Mouse (Mus musculus) limb, embryonic 12.5 days (tissue): ENCODE data around the gene Aire. TPM values are rescaled to one million over a fixed set of nuclear protein-coding genes. Genes with fewer than 3 reads are reported as not detected.
"Not testable (repeated sequence)": the region's sequence is repeated elsewhere in the genome, so short reads cannot be mapped to it uniquely, and the experiment has no call there.

Experiments used
- ATAC-seq: fragments of 200-750 bp; cut with Nextera tagmentation; 2 replicates; pipeline ENCODE4 v1.8.0; 2017; ENCODE audit warnings: low read depth, moderate TSS enrichment; ENCODE audit not compliant: insufficient number of reproducible peaks, insufficient read depth, low FRiP score, low TSS enrichment
- H3K27ac ChIP-seq: fragments of 300-500 bp; sonication (generic); 2 replicates; pipeline ENCODE4 v1.5.1; 2016; ENCODE audit warnings: mild to moderate bottlenecking, moderate library complexity
- H3K27me3 ChIP-seq: fragments of 300-500 bp; sonication (generic); 2 replicates; pipeline ENCODE4 v1.6.1; 2016; ENCODE audit warnings: mild to moderate bottlenecking, moderate library complexity
- H3K36me3 ChIP-seq: fragments of 300-500 bp; sonication (generic); 2 replicates; pipeline ENCODE4 v1.6.1; 2016; ENCODE audit warnings: mild to moderate bottlenecking, moderate library complexity
- H3K4me1 ChIP-seq: fragments of 300-500 bp; sonication (generic); replicated peaks from 2 replicates; pipeline ENCODE4 v1.6.1; 2016
- H3K4me2 ChIP-seq: fragments of 300-500 bp; sonication (generic); 2 replicates; pipeline ENCODE4 v1.6.1; 2016; ENCODE audit warnings: mild to moderate bottlenecking, moderate library complexity
- H3K4me3 ChIP-seq: fragments of 300-500 bp; sonication (generic); replicated peaks from 2 replicates; pipeline ENCODE4 v1.5.1; 2016; ENCODE audit warnings: mild to moderate bottlenecking
- H3K9ac ChIP-seq: fragments of 300-500 bp; sonication (generic); replicated peaks from 2 replicates; pipeline ENCODE4 v1.6.1; 2016; ENCODE audit warnings: mild to moderate bottlenecking, moderate library complexity
- H3K9me3 ChIP-seq: fragments of 300-500 bp; sonication (generic); 2 replicates; pipeline ENCODE4 v1.6.1; 2016; ENCODE audit warnings: mild to moderate bottlenecking, moderate library complexity
- WGBS: fragments of 180-500 bp; shearing (Covaris S2); methylation state at CpG from one replicate; pipeline ENCODE4 v1.1.7; 2016; 5-methylcytosine and 5-hydroxymethylcytosine counted together
- polyA plus RNA-seq: library from polyadenylated mRNA; unstranded; fragments of >200 nt; fragmentation: Nextera tagmentation; extraction: Ambion mirVana; gene quantifications from 2 replicates; pipeline ENCODE4 v1.2.1, GENCODE M21; 2016

Gene Aire
- polyA plus RNA-seq, 1 experiment from 2014 or later = 0.53 TPM

DNA sequence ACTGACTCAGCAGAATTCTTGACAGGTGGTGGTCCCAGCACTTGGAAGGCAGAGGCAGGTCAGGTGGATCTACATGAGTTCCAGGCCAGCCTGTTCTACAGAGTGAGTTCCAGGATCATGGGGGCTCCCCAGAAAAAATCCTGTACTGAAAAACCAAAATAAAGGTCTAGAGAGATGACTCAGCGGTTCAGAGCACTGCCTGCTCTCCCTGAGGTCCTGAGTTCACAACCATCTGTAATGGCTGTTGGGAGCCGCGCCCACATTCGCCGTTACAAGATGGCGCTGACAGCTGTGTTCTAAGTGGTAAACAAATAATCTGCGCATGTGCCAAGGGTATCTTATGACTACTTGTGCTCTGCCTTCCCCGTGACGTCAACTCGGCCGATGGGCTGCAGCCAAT, 23.4 kb downstream of the Aire start:
- not testable (repeated sequence) for H3K4me3 ChIP-seq, H3K9me3 ChIP-seq, ATAC-seq, H3K4me2 ChIP-seq, H3K36me3 ChIP-seq, H3K27ac ChIP-seq, H3K27me3 ChIP-seq, H3K4me1 ChIP-seq, H3K9ac ChIP-seq
- WGBS = 97% methylated on average over 7 of the region's 11 CpGs

DNA sequence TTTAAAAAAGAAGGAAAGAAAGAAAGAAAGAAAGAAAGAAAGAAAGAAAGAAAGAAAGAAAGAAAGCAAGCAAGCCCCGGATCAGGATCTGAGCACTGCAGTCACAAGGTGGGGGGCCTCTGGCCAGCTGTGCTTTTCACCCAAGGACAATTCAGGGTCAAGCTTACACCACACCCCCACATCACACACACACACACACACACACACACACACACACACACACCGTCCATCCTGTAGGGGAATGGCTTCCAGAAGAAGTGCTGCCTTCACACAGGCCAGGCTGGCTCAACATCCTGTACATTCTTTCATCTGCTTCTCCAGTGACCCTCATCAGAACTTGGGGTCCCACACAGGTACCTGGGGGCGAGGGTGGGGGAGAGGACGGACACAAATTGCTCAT, 24.1 kb downstream of the Aire start:
- peaks cover 3% of the 10 kb centered on the region; the same call in 1 of the 2 replicates for H3K27me3 ChIP-seq
- H3K9ac ChIP-seq = no peak overlapping the region
- WGBS = 86% methylated on average over 4 of the region's 4 CpGs
- H3K4me1 ChIP-seq = no peaks in the 10 kb centered on the region
- H3K27ac ChIP-seq = no peak overlapping the region
- H3K4me2 ChIP-seq = no peak overlapping the region
- no peak overlapping the region for H3K4me3 ChIP-seq
- no peak for ATAC-seq
- H3K9me3 ChIP-seq = peaks cover 8% of the 10 kb centered on the region; the same call in 1 of the 2 replicates
- no peaks in the 10 kb centered on the region for H3K36me3 ChIP-seq

DNA sequence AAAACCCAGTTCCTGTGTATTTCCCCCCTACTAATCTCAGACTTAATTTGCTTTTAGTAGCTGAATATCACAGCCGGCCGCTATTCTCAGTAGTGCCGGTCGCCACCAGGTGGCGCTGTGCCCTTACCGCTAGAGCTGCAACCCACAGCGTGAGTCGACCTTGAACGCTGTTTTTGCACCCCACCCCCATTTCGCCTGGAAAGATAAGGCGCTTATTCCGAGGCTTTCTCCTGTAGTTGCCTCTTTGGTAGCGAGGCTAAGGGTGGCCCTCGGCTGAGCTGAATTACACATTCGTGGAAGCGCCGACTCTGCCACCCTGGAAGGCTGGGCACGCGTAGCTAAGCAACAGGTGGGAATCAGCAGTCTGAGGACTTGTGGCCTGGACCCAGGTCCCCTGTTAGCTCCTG, 24.6 kb downstream of the Aire start:
- Histone ChIP-seq H3K27me3 (peaks cover 3% of the 10 kb centered on the region; the same call in 1 of the 2 replicates), H3K4me2 (peak overlapping the region; percentile 55), H3K36me3 (no peaks in the 10 kb centered on the region), H3K4me3 (peak overlapping the region; percentile 29), H3K4me1 (no peaks in the 10 kb centered on the region), H3K9me3 (peaks cover 8% of the 10 kb centered on the region; the same call in 1 of the 2 replicates), H3K27ac (no peak overlapping the region), H3K9ac (0 out of 2 replicates have a peak overlapping the region, but pooled peaks have one; percentile 12)
- WGBS = 21% methylated on average over 19 of the region's 19 CpGs
- ATAC-seq = peak; percentile 73

DNA sequence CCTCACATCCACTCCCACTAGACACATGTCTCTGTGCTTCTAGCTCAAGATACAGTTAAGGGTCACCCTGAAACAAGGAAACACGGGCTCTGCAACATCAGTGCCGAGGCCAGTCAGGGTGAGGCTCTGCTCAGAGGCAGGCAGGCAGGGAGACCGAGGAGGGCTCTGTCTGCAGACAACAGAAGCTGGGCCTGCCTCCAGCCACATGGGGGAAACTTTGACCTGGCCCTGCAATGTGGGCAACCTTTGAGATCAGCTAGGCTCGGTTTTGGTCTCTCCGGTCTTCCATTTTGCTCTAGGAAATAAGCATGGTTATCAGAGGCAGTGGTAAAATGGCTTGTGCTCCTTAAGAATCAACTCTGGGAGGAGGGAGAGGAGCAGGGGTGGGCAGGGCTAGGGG, 27.0 kb downstream of the Aire start:
- H3K36me3 ChIP-seq = no peaks in the 10 kb centered on the region
- H3K27me3 ChIP-seq = peaks cover 3% of the 10 kb centered on the region; the same call in 1 of the 2 replicates
- WGBS = 63% methylated on average over 5 of the region's 5 CpGs
- no peak overlapping the region for H3K4me3 ChIP-seq
- H3K9ac ChIP-seq = no peak overlapping the region
- H3K4me2 ChIP-seq = no peak overlapping the region
- H3K4me1 ChIP-seq = no peaks in the 10 kb centered on the region
- no peak overlapping the region for H3K27ac ChIP-seq
- peaks cover 8% of the 10 kb centered on the region; the same call in 1 of the 2 replicates for H3K9me3 ChIP-seq
- ATAC-seq = no peak

DNA sequence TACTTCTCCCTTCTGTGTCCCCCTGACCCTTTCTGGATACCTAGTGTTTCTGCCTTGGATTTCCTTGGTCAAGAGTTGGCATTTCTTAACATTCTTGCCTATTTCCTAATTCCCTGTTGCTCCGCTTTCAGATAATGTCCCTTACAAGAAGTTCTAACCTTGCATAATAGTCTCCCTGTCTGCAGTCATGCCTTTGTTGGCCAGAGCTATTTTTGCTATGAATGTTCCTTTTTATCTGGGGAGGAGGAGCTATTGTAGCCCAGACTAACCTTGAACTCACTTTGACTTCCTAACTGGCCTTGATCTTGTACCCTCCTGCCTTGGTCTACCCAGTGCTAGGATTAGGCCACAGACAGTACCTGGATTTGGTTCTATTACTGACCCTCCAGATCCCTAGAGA, 27.9 kb downstream of the Aire start:
- H3K27me3 ChIP-seq = peaks cover 3% of the 10 kb centered on the region; the same call in 1 of the 2 replicates
- peaks cover 8% of the 10 kb centered on the region; the same call in 1 of the 2 replicates for H3K9me3 ChIP-seq
- H3K4me2 ChIP-seq = no peak overlapping the region
- no peak overlapping the region for H3K27ac ChIP-seq
- H3K4me3 ChIP-seq = no peak overlapping the region
- ATAC-seq = no peak
- 0 out of 2 replicates have a peak, but pooled peaks cover 1% of the 10 kb centered on the region for H3K4me1 ChIP-seq
- WGBS = 94% methylated on average over 1 of the region's 1 CpGs
- no peaks in the 10 kb centered on the region for H3K36me3 ChIP-seq
- no peak overlapping the region for H3K9ac ChIP-seq

DNA sequence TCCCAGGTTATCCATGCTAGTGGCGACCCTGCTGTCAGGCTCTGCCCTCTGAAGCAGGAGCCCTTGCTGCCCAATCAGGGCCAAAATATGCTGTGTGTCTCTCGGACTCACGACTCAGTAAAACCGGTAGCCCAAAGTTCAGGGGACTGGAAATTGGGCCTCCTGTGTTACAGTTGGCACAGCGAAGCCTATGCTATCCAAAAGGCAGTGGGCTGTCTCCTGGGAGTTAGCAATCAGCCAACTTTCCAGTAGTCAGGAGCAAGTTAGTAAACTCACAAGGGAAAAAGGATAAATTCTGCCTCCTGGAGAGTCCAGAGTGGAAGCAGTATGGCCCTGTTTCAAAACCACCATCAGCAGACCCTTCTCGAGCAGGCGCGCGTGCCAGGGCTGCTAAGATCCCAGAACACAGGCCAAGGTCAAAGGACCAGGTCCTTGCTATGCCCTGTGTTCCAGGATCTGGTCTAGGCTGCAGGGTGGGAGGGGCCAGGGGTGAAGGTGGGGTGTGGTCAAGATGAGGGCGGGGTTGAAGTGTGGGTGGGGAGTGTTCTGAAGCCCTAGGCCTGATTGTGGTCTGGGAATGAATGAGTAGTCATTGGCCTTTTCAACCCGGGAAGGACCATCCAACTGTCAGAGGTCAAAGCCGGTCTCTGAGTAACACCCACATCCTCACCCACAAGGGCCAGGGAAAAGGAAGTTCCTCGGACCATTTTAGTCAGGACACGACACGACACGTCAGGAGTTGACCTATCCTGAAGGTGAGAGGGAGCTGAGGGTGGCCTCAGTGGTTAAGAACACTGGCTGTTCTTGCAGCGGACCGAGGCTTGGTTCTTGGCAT, 30.5 kb downstream of the Aire start:
- no peak for ATAC-seq
- Histone ChIP-seq H3K9me3 (peaks cover 8% of the 10 kb centered on the region; the same call in 1 of the 2 replicates), H3K27ac (no peak overlapping the region), H3K27me3 (peaks cover 3% of the 10 kb centered on the region; the same call in 1 of the 2 replicates), H3K36me3 (no peaks in the 10 kb centered on the region), H3K4me2 (no peak overlapping the region), H3K9ac (no peak overlapping the region), H3K4me3 (no peak overlapping the region), H3K4me1 (peaks cover 15% of the 10 kb centered on the region)
- WGBS = 94% methylated on average over 18 of the region's 18 CpGs

DNA sequence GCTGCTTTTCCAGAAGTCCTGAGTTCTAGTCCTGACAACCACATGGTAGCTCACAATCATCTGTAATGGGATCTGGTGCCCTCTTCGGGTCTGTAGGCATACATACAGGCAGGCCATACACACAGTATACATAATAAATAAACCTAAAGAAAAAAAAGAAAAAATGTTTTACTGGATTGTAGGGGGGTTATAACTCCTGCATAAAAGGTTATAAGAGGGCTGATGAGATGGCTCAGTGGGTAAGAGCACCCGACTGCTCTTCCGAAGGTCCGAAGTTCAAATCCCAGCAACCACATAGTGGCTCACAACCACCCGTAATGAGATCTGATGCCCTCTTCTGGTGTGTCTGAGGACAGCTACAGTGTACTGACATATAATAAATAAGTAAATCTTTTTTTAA, 32.3 kb downstream of the Aire start:
- H3K27me3 ChIP-seq, H3K27ac ChIP-seq, H3K4me2 ChIP-seq, H3K9ac ChIP-seq, H3K36me3 ChIP-seq, ATAC-seq, H3K4me3 ChIP-seq, H3K9me3 ChIP-seq: not testable (repeated sequence)
- WGBS = 94% methylated on average over 5 of the region's 5 CpGs
- H3K4me1 ChIP-seq = peaks cover 32% of the 10 kb centered on the region

DNA sequence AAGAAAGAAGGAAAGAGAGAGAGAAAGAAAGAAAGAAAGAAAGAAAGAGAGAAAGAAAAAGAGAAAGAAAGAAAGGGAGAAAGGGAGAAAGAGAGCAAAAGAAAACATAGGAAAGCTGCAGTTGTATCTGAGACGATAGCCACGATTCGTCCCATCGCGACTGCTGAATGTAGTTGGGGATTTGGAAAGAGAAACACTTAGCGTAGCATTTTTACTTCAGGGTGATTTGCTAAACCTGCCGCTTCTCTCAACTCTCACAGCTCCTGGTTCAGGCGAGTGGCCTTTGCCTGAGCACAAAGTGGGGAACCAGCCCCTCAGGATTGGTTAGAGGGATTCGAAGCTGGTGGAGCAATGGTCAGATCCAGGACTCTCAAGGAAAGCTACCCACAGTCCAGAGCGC, 33.1 kb downstream of the Aire start:
- Histone ChIP-seq H3K4me2 (peak overlapping the region; percentile 88), H3K9ac (peak overlapping the region; percentile 1; the same call in 1 of the 2 replicates), H3K27ac (peak overlapping the region; percentile 46; the same call in 1 of the 2 replicates), H3K36me3 (peaks cover 3% of the 10 kb centered on the region; the same call in 1 of the 2 replicates), H3K27me3 (no peaks in the 10 kb centered on the region), H3K9me3 (peaks cover 8% of the 10 kb centered on the region; the same call in 1 of the 2 replicates), H3K4me3 (0 out of 2 replicates have a peak overlapping the region, but pooled peaks have one; percentile 3), H3K4me1 (peaks cover 37% of the 10 kb centered on the region)
- ATAC-seq = no peak
- 21% methylated on average over 10 of the region's 10 CpGs for WGBS

DNA sequence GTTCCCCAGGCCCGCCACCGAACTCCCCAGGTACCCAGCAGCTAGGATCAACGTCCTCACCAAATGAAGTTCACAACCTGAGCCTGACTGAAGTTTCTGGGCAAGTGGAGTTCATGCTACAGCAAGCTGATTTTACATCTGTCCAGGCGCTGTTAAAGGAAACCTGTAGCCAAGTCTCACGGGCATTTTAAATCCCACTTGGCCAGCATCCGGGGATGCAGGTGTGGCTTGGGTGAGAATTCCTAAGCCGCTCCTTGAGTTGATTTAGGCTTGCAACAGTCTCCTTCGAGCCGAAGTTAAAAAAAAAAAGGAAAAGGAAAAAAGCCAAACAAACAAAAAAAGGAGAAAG, 33.5 kb downstream of the Aire start, which contains the start of gene Pfkl:
Gene Pfkl (minus strand): TSS at position 139 of the 349 bp plus-strand sequence.
- H3K4me2 ChIP-seq = peak within 1 kb of the TSS; percentile 88
- peaks cover 37% of the 10 kb centered on the region for H3K4me1 ChIP-seq
- H3K9ac ChIP-seq = peak within 1 kb of the TSS; percentile 85
- H3K4me3 ChIP-seq = peak within 1 kb of the TSS; percentile 78
- peaks cover 6% of the 10 kb centered on the region; the same call in 1 of the 2 replicates for H3K9me3 ChIP-seq
- ATAC-seq = no peak; the same call in 1 of the 2 replicates
- WGBS = 0% methylated on average over 9 of the region's 9 CpGs
- no peaks in the 10 kb centered on the region for H3K27me3 ChIP-seq
- peak within 1 kb of the TSS; percentile 98 for H3K27ac ChIP-seq
- peaks cover 7% of the 10 kb centered on the region; the same call in 1 of the 2 replicates for H3K36me3 ChIP-seq

DNA sequence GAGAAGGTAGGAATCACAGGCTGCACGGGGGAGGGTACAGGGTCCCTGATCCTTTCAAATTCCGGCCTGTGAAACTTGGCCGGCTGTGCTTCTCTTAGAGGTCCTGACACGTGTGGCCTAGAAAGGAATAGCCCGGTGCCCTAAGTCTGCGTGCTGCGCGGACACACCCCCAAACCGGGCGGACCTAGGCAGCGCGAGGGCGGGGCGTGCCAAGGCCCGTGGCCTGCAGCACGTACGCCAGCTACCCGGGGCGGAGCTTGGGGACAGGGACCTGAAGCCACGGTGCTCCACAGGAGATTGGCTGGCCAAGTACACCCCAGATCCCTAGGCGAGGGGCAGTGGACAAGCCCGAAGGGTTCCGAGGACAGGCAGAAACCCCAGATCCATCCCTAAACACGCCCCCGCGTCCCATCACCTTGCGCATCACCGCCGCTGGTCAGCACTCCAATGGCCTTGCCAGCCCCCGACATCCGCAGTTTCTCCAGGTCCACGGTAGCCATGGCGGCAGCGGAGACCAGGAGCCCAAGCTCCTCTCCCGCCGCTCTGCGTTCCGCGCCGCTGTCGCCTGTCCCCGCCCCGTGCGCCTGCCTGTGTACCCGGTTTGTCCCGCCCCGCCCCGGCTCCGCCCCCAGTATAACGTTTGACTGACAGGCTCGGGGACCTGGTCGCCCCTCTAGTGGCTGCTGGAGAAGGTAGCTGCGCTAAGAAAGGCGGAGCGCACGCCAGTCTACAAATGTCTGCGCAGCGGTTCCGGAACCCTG, 34.0 kb downstream of the Aire start:
- Histone ChIP-seq H3K36me3 (peaks cover 13% of the 10 kb centered on the region; the same call in 1 of the 2 replicates), H3K27ac (peak overlapping the region; percentile 98), H3K4me2 (peak overlapping the region; percentile 88), H3K4me3 (peak overlapping the region; percentile 78), H3K4me1 (peaks cover 37% of the 10 kb centered on the region), H3K9me3 (no peaks in the 10 kb centered on the region; the same call in 1 of the 2 replicates), H3K27me3 (no peaks in the 10 kb centered on the region), H3K9ac (peak overlapping the region; percentile 85)
- peak; percentile 94 for ATAC-seq
- under 1% methylated on average over 59 of the region's 59 CpGs for whole genome bisulfite sequencing

DNA sequence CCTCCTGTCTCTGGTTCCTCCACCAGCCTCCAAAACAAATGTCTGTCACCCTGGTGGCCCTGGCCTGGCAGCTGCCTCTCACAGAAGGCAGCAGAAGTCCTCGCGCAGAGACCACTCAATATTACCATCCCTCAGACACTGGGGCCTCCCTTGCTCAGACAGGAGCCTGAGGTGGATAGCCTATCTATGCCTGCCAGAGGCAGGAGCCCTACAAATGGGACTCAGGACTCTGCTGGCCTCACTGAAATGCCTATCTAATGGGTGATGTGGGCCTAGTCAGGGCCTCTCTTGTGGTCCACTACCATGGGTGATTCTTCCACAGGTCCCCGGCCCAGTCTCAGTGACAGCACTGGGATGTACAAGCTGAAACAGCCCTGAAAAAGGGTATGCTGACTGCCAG, 35.2 kb downstream of the Aire start:
- ATAC-seq = no peak
- WGBS = 74% methylated on average over 3 of the region's 3 CpGs
- H3K27ac ChIP-seq = peak overlapping the region; percentile 98; the same call in 1 of the 2 replicates
- peak overlapping the region; percentile 88 for H3K4me2 ChIP-seq
- no peaks in the 10 kb centered on the region for H3K27me3 ChIP-seq
- H3K4me1 ChIP-seq = peaks cover 37% of the 10 kb centered on the region
- no peaks in the 10 kb centered on the region for H3K9me3 ChIP-seq
- peak overlapping the region; percentile 78 for H3K4me3 ChIP-seq
- H3K36me3 ChIP-seq = peaks cover 22% of the 10 kb centered on the region; the same call in 1 of the 2 replicates
- peak overlapping the region; percentile 85 for H3K9ac ChIP-seq
